8 mouse cellular contexts compared by ENCODE assay signal in the genomic region with DNA sequence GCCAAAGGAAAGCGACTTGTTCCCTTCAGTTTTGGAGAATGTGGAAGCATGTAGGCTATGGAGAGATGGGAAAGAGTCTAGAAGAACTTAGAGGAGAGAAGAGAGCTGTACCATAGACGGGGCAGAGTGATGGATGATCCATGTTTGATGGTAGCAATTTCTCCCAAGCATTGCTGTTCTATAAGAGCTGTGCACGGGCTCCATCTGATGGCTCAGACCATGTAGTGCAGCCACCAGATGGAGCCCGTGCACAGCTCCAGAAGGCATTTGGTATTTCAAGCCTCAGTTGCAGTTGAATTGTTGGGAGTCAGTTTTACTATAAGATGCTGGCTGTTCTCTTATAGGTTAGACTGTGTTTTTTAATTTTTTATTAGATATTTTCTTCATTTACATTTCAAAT. TPM values are rescaled to one million over a fixed set of nuclear protein-coding genes. Genes with fewer than 3 reads are reported as not detected.
DNase-seq lines count a peak whose midpoint lies in the region; ATAC-seq and TF ChIP-seq lines count a peak whose summit lies in the region.

No protein-coding gene starts in this region.

- no peaks in the 10 kb centered on the region for H3K4me1 ChIP-seq in hindbrain, postnatal 0 days (ENCODE audit: insufficient read depth, low read length)

- no peak for TF ChIP-seq POLR2A in brain, embryonic 14.5 days (IDR thresholded peaks at IDR 0.05; ENCODE audit: borderline replicate concordance, extremely low read depth, insufficient read depth, insufficient read length, poor library complexity, severe bottlenecking)

- WGBS in hindbrain, postnatal 0 days, result 22% methylated on average over 4 of the region's 4 CpGs

- H3K4me3 ChIP-seq in hindbrain, postnatal 0 days (ENCODE audit: low read length), result no peak overlapping the region

- no peak overlapping the region for H3K4me2 ChIP-seq in hindbrain, postnatal 0 days (ENCODE audit: low read depth, low read length)

- H3K9ac ChIP-seq in hindbrain, postnatal 0 days (replicated peaks; ENCODE audit: low read length), result no peak overlapping the region

- peak; percentile 78; the same call in 1 of the 2 replicates for ATAC-seq in erythroblast, adult 5-6 weeks (replicated peaks; ENCODE audit: low FRiP score, poor library complexity, severe bottlenecking)
- ATAC-seq in hindbrain, postnatal 0 days, result peak; percentile 67

- H3K36me3 ChIP-seq in hindbrain, postnatal 0 days (ENCODE audit: insufficient read depth, low read length), result no peaks in the 10 kb centered on the region

- no peaks in the 10 kb centered on the region for H3K27me3 ChIP-seq in hindbrain, postnatal 0 days (ENCODE audit: insufficient read depth, low read length)

- no peak overlapping the region for H3K27ac ChIP-seq in hindbrain, postnatal 0 days

- DNase-seq in urinary bladder, postnatal 14 days (ENCODE audit: low spot score), result peak; percentile 62
- DNase-seq in urinary bladder, adult 2 months (ENCODE audit: low spot score), result no peak
- peak; percentile 83 for DNase-seq in brain, embryonic 14.5 days (ENCODE audit: low read depth)
- DNase-seq in hindbrain, postnatal 0 days (ENCODE audit: low spot score), result peak; percentile 87
- DNase-seq in left cerebral cortex, postnatal 36 days (ENCODE audit: low spot score in 2 of 2), result peak; percentile 44 to 52
- DNase-seq in naive thymus-derived CD4-positive, alpha-beta T cell, adult 2 months (ENCODE audit: low read depth), result peak; percentile 69
- DNase-seq in urinary bladder, adult 18-20 months (ENCODE audit: low spot score in 2 of 2), result no peak

- peak; percentile 68; the same call in 1 of the 2 replicates for TF ChIP-seq CTCF in brain, embryonic 14.5 days (IDR thresholded peaks at IDR 0.05; ENCODE audit: borderline replicate concordance, extremely low read depth, insufficient read depth, insufficient read length)
- TF ChIP-seq CTCF in hindbrain, postnatal 0 days (IDR thresholded peaks at IDR 0.05; ENCODE audit: low read depth), result peak; percentile 72

- intact Hi-C loops in left cerebral cortex, postnatal 36 days (cut with DNase I), result loop anchor here (1.0 to 5.0 kb wide), 3 partner anchors 72 to 159 kb away; no protein-coding TSS in a partner anchor

- H3K9me3 ChIP-seq in hindbrain, postnatal 0 days (ENCODE audit: low read length), result no peaks in the 10 kb centered on the region

RNA-seq across cellular contexts. Expression of a gene that starts 56.9 kb away (rescaled TPM):
- polyA plus RNA-seq in urinary bladder, adult 2 months (2012; rRNA removed), result 26.2 TPM in 2 replicates
- polyA plus RNA-seq in brain, embryonic 14.5 days (2012; rRNA removed), result 12.8 and 15.0 TPM in 2 replicates
- 0.42 and 1.2 TPM in 2 replicates for total RNA-seq in erythroblast, adult 5-6 weeks (2015; ENCODE audit: low replicate concordance)
- 1.0 and 10.7 TPM in 2 replicates for total RNA-seq in erythroblast, adult 5-6 weeks (2017; ENCODE audit: low replicate concordance)
- 15.6 and 18.3 TPM in 2 replicates for total RNA-seq in hindbrain, postnatal 0 days (2014; rRNA removed)
- polyA plus RNA-seq in hindbrain, postnatal 0 days (2015; fragmentation: Nextera tagmentation; extraction: Ambion mirVana), result 71.4 and 76.4 TPM in 2 replicates
- total RNA-seq in left cerebral cortex, postnatal 36 days (2021), result 10 to 100 TPM; 74.6 to 75.0 TPM

Comparison
In these comparisons a context has a peak if more than half of its experiments do, and no peak if none do; other contexts are left out.
1. DNase-seq: peak in urinary bladder, postnatal 14 days (single experiment), brain, embryonic 14.5 days (single experiment), hindbrain, postnatal 0 days (single experiment), left cerebral cortex, postnatal 36 days (2 of 2) and naive thymus-derived CD4-positive, alpha-beta T cell, adult 2 months (single experiment); none in urinary bladder, adult 2 months (single experiment) and urinary bladder, adult 18-20 months (0 of 2).